Mouse (Mus musculus): ENCODE measurements around the gene Fgfr2. TPM values are rescaled to one million over a fixed set of nuclear protein-coding genes. Genes with fewer than 3 reads are reported as not detected.

The Fgfr2 gene
- polyA plus RNA-seq, 1 experiment, result 12.0 TPM

DNA sequence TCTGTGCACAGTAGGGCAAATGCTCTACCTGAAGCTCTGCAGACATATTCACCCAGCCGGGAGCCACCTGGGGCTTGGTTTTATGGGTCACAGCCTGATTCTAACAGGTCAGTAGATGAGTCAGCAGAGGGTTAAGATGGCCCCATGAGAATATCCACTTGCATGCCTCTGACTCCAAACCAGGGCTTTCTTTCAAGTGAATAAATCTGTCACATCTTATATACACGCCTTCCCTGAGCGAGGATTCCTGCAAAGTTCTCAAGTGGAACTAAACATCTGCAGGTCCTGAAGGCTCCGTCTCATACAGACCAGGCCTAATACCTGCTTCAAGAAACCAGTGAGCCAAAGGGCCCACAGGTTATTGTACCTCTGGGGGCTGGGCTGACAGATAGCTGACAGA is 2872.2 kb downstream of the Fgfr2 start:
- no peaks in the 10 kb centered on the region for H3K4me1 ChIP-seq (ENCODE audit: control insufficient read depth, insufficient read depth, insufficient read length, low read length)
- no peak overlapping the region for H3K4me3 ChIP-seq (ENCODE audit: insufficient read depth, low read depth, low read length)
- H3K27ac ChIP-seq (replicated peaks; ENCODE audit: low read depth, low read length), result no peak overlapping the region

DNA sequence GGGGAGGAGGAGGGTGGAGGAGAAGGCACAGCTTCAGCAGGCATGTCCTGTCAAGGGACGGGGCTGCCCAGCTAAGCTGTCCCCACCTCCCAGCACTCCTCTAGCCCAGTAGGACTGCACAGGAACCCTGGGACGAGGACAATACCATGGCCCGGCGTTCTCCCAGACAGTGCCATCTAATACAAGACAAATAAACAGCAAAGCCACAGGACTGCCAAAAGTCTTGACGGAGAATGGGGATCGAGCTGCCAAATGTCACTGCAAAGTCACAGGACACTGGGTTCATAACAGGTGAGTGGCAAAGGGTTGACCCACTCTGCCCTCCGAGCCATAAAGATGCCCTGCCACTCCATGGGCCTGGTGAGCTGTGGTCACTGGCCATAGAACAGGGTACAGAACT is 2874.7 kb downstream of the Fgfr2 start:
- Histone ChIP-seq H3K27ac (replicated peaks; ENCODE audit: low read depth, low read length) (no peak overlapping the region), H3K4me1 (ENCODE audit: control insufficient read depth, insufficient read depth, insufficient read length, low read length) (no peaks in the 10 kb centered on the region)

DNA sequence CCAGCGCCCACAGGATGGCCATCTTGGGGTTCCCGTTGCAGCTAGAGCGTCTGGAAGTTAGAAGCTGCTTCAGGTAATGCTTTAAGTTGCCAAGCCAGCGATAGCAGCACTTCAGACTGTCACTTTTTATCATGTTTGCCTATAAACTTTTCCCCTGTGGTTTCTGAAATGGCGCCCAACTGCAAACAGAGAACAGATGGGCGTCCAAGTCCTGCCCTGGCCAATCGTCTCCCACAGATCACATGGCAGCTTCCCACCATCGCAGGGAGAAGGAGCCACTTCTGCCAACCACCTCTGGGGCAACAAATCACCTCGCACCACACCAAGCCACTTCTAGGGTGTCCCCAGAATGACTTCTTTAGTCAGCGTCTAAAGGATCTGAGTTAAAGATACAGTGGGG is 2875.3 kb downstream of the Fgfr2 start:
- no peak overlapping the region for H3K27ac ChIP-seq (replicated peaks; ENCODE audit: low read depth, low read length)
- H3K4me3 ChIP-seq (ENCODE audit: insufficient read depth, low read depth, low read length), result no peak overlapping the region
- H3K4me1 ChIP-seq (ENCODE audit: control insufficient read depth, insufficient read depth, insufficient read length, low read length), result no peaks in the 10 kb centered on the region

More for the DNA sequence above, 2874.7 kb downstream of the Fgfr2 start:
- no peak overlapping the region for H3K4me3 ChIP-seq (ENCODE audit: insufficient read depth, low read depth, low read length)

DNA sequence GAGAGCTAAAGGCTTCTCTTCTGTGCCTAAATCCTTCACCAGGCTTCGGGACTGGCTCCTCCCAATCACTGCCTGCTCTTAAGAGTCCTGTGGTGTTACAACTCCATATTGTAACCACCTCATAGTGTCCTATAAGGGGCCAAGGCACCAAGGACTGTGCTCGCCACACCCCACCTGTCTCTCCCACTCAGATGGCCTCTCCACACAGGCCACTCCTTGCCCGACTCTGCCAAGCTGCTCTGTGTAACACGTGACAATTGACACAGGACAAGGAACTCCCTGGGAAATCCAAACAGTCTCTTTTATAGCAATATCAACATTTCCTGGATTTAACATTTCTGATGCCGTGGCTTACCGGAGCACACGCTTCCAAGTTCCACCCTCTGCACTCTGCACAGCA is 2876.7 kb downstream of the Fgfr2 start:
- no peaks in the 10 kb centered on the region; the same call in 1 of the 2 replicates for H3K4me1 ChIP-seq (ENCODE audit: control insufficient read depth, insufficient read depth, insufficient read length, low read length)
- H3K4me3 ChIP-seq (ENCODE audit: insufficient read depth, low read depth, low read length), result no peak overlapping the region
- no peak overlapping the region for H3K27ac ChIP-seq (replicated peaks; ENCODE audit: low read depth, low read length)

DNA sequence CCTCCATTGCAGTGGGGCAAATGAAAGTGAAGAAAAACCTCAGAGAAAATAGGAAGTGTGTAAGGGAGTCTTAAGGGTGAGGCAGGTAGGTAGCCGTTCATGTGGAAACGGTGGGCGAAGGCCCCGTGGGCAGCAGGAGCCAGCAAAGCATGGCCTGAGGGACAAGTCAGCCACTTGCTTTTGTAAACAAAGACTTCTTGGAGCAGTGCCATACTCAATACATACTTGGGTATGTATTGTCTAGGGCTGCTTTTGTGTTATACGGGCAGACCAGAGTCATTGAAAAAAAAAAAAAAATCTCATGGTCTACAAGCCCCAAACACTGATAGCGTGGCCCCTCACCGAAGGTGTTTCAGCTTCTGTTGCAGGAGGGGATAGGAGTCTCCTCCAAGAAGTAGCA is 2878.6 kb downstream of the Fgfr2 start:
- Histone ChIP-seq H3K4me3 (ENCODE audit: insufficient read depth, low read depth, low read length) (no peak overlapping the region), H3K27ac (replicated peaks; ENCODE audit: low read depth, low read length) (no peak overlapping the region), H3K4me1 (ENCODE audit: control insufficient read depth, insufficient read depth, insufficient read length, low read length) (no peaks in the 10 kb centered on the region; the same call in 1 of the 2 replicates)

DNA sequence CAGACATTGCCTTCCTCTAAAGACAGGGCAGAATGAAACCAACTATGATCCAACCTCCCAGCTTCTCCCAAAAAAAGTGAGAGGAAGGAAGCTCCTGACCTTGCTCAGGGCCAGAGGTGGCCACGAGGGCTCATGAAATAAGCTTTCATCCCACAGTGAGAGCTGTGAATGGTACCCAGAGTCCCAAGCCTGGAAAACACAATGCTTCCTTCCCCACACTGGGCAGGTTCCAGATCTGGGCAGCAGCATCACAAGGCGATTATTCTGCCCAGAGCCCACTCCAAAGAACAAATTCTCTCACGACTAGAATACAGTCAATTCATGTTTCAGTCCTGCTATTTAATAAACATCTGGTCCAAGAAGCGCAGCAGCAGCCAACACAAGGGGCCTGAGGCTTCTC is 2879.3 kb downstream of the Fgfr2 start:
- no peak overlapping the region for H3K4me3 ChIP-seq (ENCODE audit: insufficient read depth, low read depth, low read length)
- H3K27ac ChIP-seq (replicated peaks; ENCODE audit: low read depth, low read length), result no peak overlapping the region
- no peaks in the 10 kb centered on the region; the same call in 1 of the 2 replicates for H3K4me1 ChIP-seq (ENCODE audit: control insufficient read depth, insufficient read depth, insufficient read length, low read length)

DNA sequence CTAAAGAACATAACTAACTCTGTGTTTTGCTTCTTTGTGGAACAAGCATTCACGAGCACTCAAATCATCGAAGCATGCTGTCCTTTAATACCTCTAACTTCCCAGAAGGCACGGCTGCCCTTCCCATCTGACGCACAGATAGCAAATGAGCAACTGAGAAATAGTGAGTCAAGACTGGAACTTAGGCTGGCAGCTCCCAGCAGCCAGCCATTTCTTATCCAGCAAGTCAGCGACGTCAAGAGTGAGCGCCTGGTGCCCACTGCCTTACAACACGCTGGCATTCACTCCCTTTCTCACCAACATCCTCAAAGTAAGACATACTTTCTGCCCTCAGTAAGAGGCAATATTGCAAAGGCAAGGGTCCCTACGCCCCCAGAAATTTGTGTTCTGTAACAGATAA is 2883.0 kb downstream of the Fgfr2 start:
- Histone ChIP-seq H3K27ac (replicated peaks; ENCODE audit: low read depth, low read length) (no peak overlapping the region), H3K4me3 (ENCODE audit: insufficient read depth, low read depth, low read length) (no peak overlapping the region), H3K4me1 (ENCODE audit: control insufficient read depth, insufficient read depth, insufficient read length, low read length) (no peaks in the 10 kb centered on the region; the same call in 1 of the 2 replicates)

DNA sequence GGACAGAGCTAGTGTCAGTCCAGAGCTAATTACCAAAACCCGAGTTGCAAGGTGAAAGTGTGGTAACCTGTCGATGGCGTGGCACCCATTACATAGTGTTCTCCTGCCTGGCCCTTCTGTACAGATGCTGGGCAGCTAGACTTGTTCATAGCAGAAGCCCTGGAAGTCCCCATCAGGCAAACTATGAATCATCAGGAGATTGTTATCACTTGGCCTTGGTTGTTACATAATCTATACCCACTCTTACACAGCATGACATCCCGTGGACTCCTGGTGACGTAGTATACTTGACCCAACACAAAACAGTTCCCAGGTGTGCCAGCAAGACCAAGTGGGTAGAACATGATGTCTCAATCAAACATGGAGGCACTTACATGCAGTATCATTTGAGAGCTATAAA is 2885.9 kb downstream of the Fgfr2 start:
- no peaks in the 10 kb centered on the region for H3K4me1 ChIP-seq (ENCODE audit: control insufficient read depth, insufficient read depth, insufficient read length, low read length)
- no peak overlapping the region for H3K27ac ChIP-seq (replicated peaks; ENCODE audit: low read depth, low read length)
- no peak overlapping the region for H3K4me3 ChIP-seq (ENCODE audit: insufficient read depth, low read depth, low read length)

DNA sequence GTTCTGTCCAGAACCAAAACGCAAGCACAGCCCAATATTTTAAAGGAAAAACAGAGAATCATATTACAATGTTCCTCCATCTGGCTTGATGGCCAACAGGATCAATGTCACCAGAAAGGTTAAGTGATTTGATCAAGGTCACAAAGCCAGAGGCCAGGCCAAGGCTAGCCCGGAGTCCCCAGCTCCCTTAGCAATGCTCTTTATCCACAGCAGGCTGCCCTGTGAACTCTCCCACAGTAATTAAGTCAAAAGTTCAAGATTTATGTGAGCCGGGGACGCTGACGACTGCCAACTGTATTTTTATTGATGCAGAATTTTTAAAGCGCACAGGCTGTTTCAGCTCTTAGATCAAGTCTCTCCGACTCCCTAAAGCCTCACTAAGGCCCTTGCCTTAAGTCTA is 2889.4 kb downstream of the Fgfr2 start:
- Histone ChIP-seq H3K27ac (replicated peaks; ENCODE audit: low read depth, low read length) (0 out of 2 replicates have a peak overlapping the region, but pooled peaks have one; percentile 26), H3K4me3 (ENCODE audit: insufficient read depth, low read depth, low read length) (no peak overlapping the region)

DNA sequence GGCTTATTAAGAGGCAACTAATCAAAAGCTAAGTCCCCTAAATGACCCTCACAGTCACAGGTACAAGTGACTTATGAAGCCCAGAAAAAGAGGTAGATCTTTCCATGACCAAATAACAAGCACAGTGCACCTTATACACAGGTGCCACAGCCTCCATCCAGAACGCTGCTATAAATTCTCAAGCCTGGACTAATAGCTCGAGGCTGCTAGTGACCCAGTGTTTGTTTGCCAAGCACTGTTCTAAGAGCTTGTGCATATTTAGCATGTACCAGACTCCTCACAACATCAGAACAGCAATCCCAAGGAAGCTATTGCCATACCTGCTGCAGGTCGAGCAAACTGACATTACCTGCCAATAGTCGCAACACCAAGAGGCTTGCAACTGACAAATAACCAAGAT is 2893.1 kb downstream of the Fgfr2 start:
- Histone ChIP-seq H3K4me1 (ENCODE audit: control insufficient read depth, insufficient read depth, insufficient read length, low read length) (no peaks in the 10 kb centered on the region), H3K27ac (replicated peaks; ENCODE audit: low read depth, low read length) (no peak overlapping the region), H3K4me3 (ENCODE audit: insufficient read depth, low read depth, low read length) (no peak overlapping the region)

More for the DNA sequence above, 2889.4 kb downstream of the Fgfr2 start:
- no peaks in the 10 kb centered on the region for H3K4me1 ChIP-seq (ENCODE audit: control insufficient read depth, insufficient read depth, insufficient read length, low read length)

DNA sequence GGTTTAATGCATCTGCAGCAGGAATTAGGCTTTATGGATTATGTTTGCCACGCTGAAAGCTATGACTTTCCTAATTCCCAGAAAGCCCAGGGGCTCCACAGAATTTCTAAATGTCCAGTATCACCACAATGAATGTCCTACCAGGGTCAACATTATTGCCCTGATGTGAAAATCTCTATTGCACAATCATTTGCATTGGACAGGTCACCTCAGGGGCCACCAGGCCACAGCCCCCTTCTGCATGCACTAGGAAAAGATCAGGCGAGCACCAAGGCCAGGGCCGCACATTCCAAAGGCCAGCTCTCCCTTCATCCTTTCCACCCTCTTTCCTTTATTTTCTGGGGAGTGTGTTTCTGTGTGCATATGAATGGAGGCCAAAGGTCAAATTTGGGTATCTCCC is 2897.9 kb downstream of the Fgfr2 start:
- Histone ChIP-seq H3K4me3 (ENCODE audit: insufficient read depth, low read depth, low read length) (no peak overlapping the region), H3K27ac (replicated peaks; ENCODE audit: low read depth, low read length) (no peak overlapping the region), H3K4me1 (ENCODE audit: control insufficient read depth, insufficient read depth, insufficient read length, low read length) (no peaks in the 10 kb centered on the region)

DNA sequence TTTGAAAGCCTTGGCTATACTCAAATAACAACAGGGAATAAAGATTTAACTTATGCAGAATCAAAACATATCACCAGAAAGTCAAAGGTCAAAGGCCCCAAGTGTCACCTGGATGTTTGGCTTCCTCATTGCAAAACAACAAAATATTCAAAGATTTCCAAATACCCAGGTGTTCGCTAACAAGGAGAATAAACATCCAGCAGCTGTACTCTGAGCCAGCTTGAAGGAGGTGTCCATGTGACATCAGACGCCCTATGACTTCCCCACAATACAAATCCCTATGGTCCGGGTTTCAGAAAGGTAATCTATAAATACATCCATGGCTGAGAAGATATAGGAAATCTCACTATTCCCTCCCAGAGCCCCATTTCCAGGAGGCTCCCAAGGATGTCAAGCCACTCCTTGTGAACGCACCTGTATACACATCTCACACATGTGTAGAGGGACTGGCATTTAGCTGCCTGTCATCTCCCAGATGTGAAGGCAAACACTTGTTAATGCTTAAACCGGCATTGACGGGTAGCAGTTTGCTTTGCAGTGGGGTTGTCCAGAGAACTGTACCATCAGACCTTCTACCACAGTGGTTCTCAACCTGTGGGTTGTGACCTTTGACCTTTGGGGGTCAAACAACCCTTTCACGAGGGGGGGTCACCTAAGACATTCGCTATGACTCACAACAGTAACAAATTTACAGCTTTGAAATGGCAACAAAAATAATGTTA is 2900.4 kb downstream of the Fgfr2 start:
- no peak overlapping the region for H3K27ac ChIP-seq (replicated peaks; ENCODE audit: low read depth, low read length)
- H3K4me1 ChIP-seq (ENCODE audit: control insufficient read depth, insufficient read depth, insufficient read length, low read length), result no peaks in the 10 kb centered on the region
- H3K4me3 ChIP-seq (ENCODE audit: insufficient read depth, low read depth, low read length), result no peak overlapping the region

DNA sequence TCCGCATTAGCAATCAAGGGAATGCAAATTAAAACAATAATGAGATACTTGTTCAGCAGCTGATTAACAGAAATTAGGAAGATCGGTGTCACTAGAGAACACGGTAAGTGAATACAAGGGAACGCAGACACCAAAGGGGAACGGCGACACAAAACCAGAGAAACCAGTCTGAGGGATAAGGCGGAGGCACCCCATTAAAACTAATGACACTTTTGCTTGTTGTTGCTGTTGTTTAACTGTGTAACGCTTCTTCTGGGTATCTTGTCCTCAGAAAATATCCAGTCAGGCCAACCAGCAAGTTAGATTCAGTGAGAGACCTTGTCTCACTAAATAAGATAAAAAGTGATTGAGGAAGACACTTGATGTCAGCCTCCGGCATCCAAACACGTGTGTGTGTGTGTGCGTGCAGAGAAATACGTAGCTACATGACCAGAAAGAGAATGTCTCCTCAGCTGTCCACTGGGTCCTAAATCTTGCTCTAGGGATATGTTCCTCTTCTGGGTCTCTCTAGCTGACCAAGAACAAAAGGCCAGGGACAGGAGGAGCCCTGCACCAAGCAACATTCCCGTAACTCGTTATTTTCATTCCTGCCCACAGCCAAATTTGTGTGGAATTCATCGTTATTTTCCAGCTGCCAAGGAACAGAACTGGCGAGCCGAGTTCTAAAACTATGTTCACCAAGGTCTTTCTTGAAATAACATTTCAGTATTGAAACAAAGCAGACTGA is 2901.3 kb downstream of the Fgfr2 start:
- Histone ChIP-seq H3K4me1 (ENCODE audit: control insufficient read depth, insufficient read depth, insufficient read length, low read length) (no peaks in the 10 kb centered on the region), H3K4me3 (ENCODE audit: insufficient read depth, low read depth, low read length) (no peak overlapping the region), H3K27ac (replicated peaks; ENCODE audit: low read depth, low read length) (no peak overlapping the region)

DNA sequence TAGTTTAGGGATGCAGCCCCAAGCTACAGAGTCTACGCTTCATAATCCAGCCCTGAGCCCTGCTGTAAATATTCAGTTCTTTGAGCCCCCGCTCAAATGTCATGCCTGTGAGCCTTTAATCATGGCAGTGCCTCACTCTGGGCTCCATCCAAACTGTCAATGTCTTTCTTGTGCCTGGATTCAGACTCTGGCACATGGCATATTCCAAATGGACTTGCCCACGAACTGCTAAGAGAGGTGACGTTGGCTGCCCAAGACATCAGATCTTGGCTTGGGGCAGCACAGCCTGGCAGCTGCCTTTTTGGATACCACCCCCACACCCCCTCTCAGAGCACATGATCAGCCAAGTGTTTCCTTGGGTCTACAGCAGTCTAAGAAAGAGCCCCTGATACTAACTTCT is 2902.5 kb downstream of the Fgfr2 start:
- no peak overlapping the region for H3K27ac ChIP-seq (replicated peaks; ENCODE audit: low read depth, low read length)
- no peaks in the 10 kb centered on the region for H3K4me1 ChIP-seq (ENCODE audit: control insufficient read depth, insufficient read depth, insufficient read length, low read length)
- no peak overlapping the region for H3K4me3 ChIP-seq (ENCODE audit: insufficient read depth, low read depth, low read length)

DNA sequence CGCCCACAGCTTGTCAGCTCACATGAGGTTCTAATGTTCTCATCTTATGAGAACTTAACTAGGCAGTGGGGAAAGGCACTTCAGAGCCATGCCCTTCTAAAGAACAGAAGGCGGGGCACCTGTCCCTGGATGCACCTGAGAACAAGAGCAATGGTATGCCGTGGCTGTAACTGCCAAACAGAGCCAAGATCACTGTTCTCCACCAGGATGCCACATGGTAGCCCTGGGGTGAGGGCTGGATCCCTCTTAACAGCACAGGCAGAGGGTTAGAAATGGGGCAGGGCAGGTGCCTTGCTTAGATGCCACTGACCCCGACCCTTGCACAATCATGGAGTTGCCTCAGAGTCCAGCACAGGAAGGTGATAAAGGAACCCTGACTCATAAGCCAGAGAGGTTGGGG is 2903.3 kb downstream of the Fgfr2 start:
- no peak overlapping the region for H3K27ac ChIP-seq (replicated peaks; ENCODE audit: low read depth, low read length)
- no peak overlapping the region for H3K4me3 ChIP-seq (ENCODE audit: insufficient read depth, low read depth, low read length)
- H3K4me1 ChIP-seq (ENCODE audit: control insufficient read depth, insufficient read depth, insufficient read length, low read length), result 0 out of 2 replicates have a peak, but pooled peaks cover 2% of the 10 kb centered on the region

DNA sequence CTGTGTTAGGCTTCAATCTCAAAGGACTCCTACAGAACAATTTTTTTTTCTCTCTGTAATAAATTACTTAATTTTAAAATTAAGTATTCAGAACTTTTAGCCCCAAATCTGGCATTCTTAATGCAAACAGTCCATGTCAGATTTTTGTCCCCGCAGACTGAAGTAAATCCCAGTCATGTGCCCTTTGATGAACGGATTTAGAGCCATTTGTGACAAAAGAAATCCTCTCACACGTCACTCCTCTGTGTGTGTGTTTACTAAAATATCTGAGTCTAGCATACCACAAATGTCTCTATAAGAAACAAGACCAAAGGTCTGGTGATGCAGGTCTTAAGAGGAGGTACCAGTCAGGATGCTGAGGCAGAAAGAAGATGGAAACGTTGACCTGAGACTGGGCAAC is 2906.9 kb downstream of the Fgfr2 start:
- Histone ChIP-seq H3K27ac (replicated peaks; ENCODE audit: low read depth, low read length) (0 out of 2 replicates have a peak overlapping the region, but pooled peaks have one; percentile 12), H3K4me3 (ENCODE audit: insufficient read depth, low read depth, low read length) (no peak overlapping the region), H3K4me1 (ENCODE audit: control insufficient read depth, insufficient read depth, insufficient read length, low read length) (peaks cover 2% of the 10 kb centered on the region; the same call in 1 of the 2 replicates)
